Mouse (Mus musculus) MEL (cell line): ENCODE results near the gene Zbtb21. TPM values are rescaled to one million over a fixed set of nuclear protein-coding genes. Genes with fewer than 3 reads are reported as not detected.
"Not testable (repeated sequence)": the region's sequence is repeated elsewhere in the genome, so short reads cannot be mapped to it uniquely, and the experiment has no call there.

Experiments used
- DNase-seq: peaks from one replicate; pipeline ENCODE4 v3.0.0; 2011; ENCODE audit warnings: low read depth, low spot score
- H3K27ac ChIP-seq: 2 replicates; pipeline ENCODE4 v1.5.1; 2012; ENCODE audit warnings: low read depth, mild to moderate bottlenecking, control low read depth, low read length, moderate library complexity; ENCODE audit not compliant: control insufficient read depth
- H3K27me3 ChIP-seq, 2 experiments: fragments of 150-350 bp in 1 of 2; sonication (generic) in 1 of 2; 2 replicates each; pipeline ENCODE4 v1.6.1; 2012; ENCODE audit warnings: low read length in 2 of 2, mild to moderate bottlenecking in 2 of 2, improper control_type of control experiment in 1 of 2, moderate library complexity in 1 of 2; ENCODE audit not compliant: insufficient read depth in 2 of 2, control insufficient read depth in 1 of 2
- H3K36me3 ChIP-seq, 2 experiments: 2 replicates each; pipeline ENCODE4 v1.6.1; 2012 to 2014; ENCODE audit warnings: low read length in 2 of 2, improper control_type of control experiment in 1 of 2, inconsistent platforms in 1 of 2, mild to moderate bottlenecking in 1 of 2; ENCODE audit not compliant: insufficient read depth in 2 of 2, control insufficient read depth in 1 of 2
- H3K4me1 ChIP-seq, 2 experiments: fragments of 150-350 bp in 1 of 2; sonication (generic) in 1 of 2; 2 replicates each; pipeline ENCODE4 v1.6.1; 2012; ENCODE audit warnings: low read length in 2 of 2, improper control_type of control experiment in 1 of 2, mild to moderate bottlenecking in 1 of 2; ENCODE audit not compliant: insufficient read depth in 2 of 2, control insufficient read depth in 1 of 2
- H3K4me3 ChIP-seq, 2 experiments: fragments of 150-350 bp in 1 of 2; sonication (generic) in 1 of 2; 2 replicates each; pipeline ENCODE4 v1.5.1; 2012; ENCODE audit warnings: low read depth in 2 of 2, low read length in 2 of 2, mild to moderate bottlenecking in 2 of 2, moderate library complexity in 2 of 2, control low read depth in 1 of 2, improper control_type of control experiment in 1 of 2; ENCODE audit not compliant: control insufficient read depth in 1 of 2, insufficient read depth in 1 of 2
- H3K79me2 ChIP-seq: 2 replicates; pipeline ENCODE4 v1.6.1; 2012; ENCODE audit warnings: mild to moderate bottlenecking, low read length, moderate library complexity; ENCODE audit not compliant: control insufficient read depth, poor library complexity, insufficient read depth
- H3K9ac ChIP-seq: 2 replicates; pipeline ENCODE4 v1.6.1; 2012; ENCODE audit warnings: low read depth, mild to moderate bottlenecking, control low read depth, low read length, moderate library complexity; ENCODE audit not compliant: control insufficient read depth, poor library complexity, severe bottlenecking
- H3K9me3 ChIP-seq: fragments of 150-350 bp; sonication (generic); replicated peaks from 2 replicates; pipeline ENCODE4 v1.6.1; 2012; ENCODE audit warnings: mild to moderate bottlenecking, low read length, improper control_type of control experiment, moderate library complexity; ENCODE audit not compliant: insufficient read depth
- CHD1 ChIP-seq: IDR thresholded peaks from 2 replicates; pipeline ENCODE4 v1.6.1; 2012; ENCODE audit warnings: low read depth, mild to moderate bottlenecking, inconsistent platforms, low read length, improper control_type of control experiment
- CHD2 ChIP-seq: IDR thresholded peaks from 2 replicates; pipeline ENCODE4 v1.6.1; 2011; ENCODE audit warnings: low read length, improper control_type of control experiment
- CTCF ChIP-seq, 3 experiments: IDR thresholded peaks in 2 of 3; conservative IDR thresholded peaks in 1 of 3; 2 replicates each; pipeline ENCODE4 v1.5.1; 2011 to 2012; ENCODE audit warnings: low read length in 3 of 3, low read depth in 2 of 3, mild to moderate bottlenecking in 2 of 3, improper control_type of control experiment in 1 of 3, inconsistent platforms in 1 of 3, mixed read lengths in 1 of 3, moderate library complexity in 1 of 3; ENCODE audit not compliant: control insufficient read depth in 1 of 3, insufficient read depth in 1 of 3, poor library complexity in 1 of 3, severe bottlenecking in 1 of 3
- ELF1 ChIP-seq: IDR thresholded peaks from 2 replicates; pipeline ENCODE4 v1.6.1; 2014; ENCODE audit warnings: low read depth, mild to moderate bottlenecking, inconsistent platforms, low read length, improper control_type of control experiment, moderate library complexity
- EP300 ChIP-seq, 2 experiments: IDR thresholded peaks; 2 replicates each; pipeline ENCODE4 v1.6.1; 2011; ENCODE audit warnings: improper control_type of control experiment in 2 of 2, low read length in 2 of 2, low read depth in 1 of 2, mild to moderate bottlenecking in 1 of 2
- ETS1 ChIP-seq: IDR thresholded peaks from 2 replicates; pipeline ENCODE4 v1.6.1; 2012; ENCODE audit warnings: low read depth, mild to moderate bottlenecking, inconsistent platforms, low read length, improper control_type of control experiment, moderate library complexity
- GABPA ChIP-seq: IDR thresholded peaks from 2 replicates; pipeline ENCODE4 v1.6.1; 2012; ENCODE audit warnings: low read depth, mild to moderate bottlenecking, inconsistent platforms, low read length, improper control_type of control experiment, moderate library complexity
- HCFC1 ChIP-seq: IDR thresholded peaks from 2 replicates; pipeline ENCODE4 v1.6.1; 2012; ENCODE audit warnings: low read depth, mild to moderate bottlenecking, inconsistent platforms, low read length, improper control_type of control experiment, moderate library complexity
- JUND ChIP-seq: IDR thresholded peaks from 2 replicates; pipeline ENCODE4 v1.6.1; 2011; ENCODE audit warnings: low read depth, mild to moderate bottlenecking, improper control_type of control experiment, low read length
- KAT2A ChIP-seq: conservative IDR thresholded peaks from 2 replicates; pipeline ENCODE4 v1.6.1; 2012; ENCODE audit warnings: low read depth, low read length, improper control_type of control experiment, inconsistent platforms
- MAFK ChIP-seq: IDR thresholded peaks from 2 replicates; pipeline ENCODE4 v1.6.1; 2011; ENCODE audit warnings: low read depth, mild to moderate bottlenecking, low read length, improper control_type of control experiment, borderline replicate concordance
- MAX ChIP-seq: IDR thresholded peaks from 2 replicates; pipeline ENCODE4 v1.6.1; 2011; ENCODE audit warnings: low read length, improper control_type of control experiment
- MXI1 ChIP-seq: IDR thresholded peaks from 2 replicates; pipeline ENCODE4 v1.6.1; 2011; ENCODE audit warnings: mild to moderate bottlenecking, low read depth, low read length, improper control_type of control experiment
- MYB ChIP-seq: IDR thresholded peaks from 2 replicates; pipeline ENCODE4 v1.6.1; 2011; ENCODE audit warnings: mild to moderate bottlenecking, low read depth, low read length, improper control_type of control experiment
- MYC ChIP-seq: IDR thresholded peaks from 2 replicates; pipeline ENCODE4 v1.6.1; 2011; ENCODE audit warnings: low read depth, mild to moderate bottlenecking, low read length, improper control_type of control experiment, moderate library complexity
- NELFE ChIP-seq: IDR thresholded peaks from 2 replicates; pipeline ENCODE4 v1.6.1; 2011; ENCODE audit warnings: low read depth, low read length, improper control_type of control experiment
- POLR2AphosphoS5 ChIP-seq: IDR thresholded peaks from 2 replicates; pipeline ENCODE4 v1.6.1; 2012; ENCODE audit warnings: low read depth, borderline replicate concordance, mild to moderate bottlenecking, inconsistent platforms, low read length, moderate library complexity, mixed read lengths
- RAD21 ChIP-seq: IDR thresholded peaks from 2 replicates; pipeline ENCODE4 v1.6.1; 2011; ENCODE audit warnings: mild to moderate bottlenecking, low read depth, low read length, improper control_type of control experiment
- RCOR1 ChIP-seq: IDR thresholded peaks from 2 replicates; pipeline ENCODE4 v1.6.1; 2012; ENCODE audit warnings: low read depth, mild to moderate bottlenecking, inconsistent platforms, low read length, improper control_type of control experiment
- SIN3A ChIP-seq: IDR thresholded peaks from 2 replicates; pipeline ENCODE4 v1.6.1; 2012; ENCODE audit warnings: low read length, improper control_type of control experiment, inconsistent platforms
- SMC3 ChIP-seq: IDR thresholded peaks from 2 replicates; pipeline ENCODE4 v1.6.1; 2011; ENCODE audit warnings: low read depth, low read length, improper control_type of control experiment
- TCF12 ChIP-seq: IDR thresholded peaks from 2 replicates; pipeline ENCODE4 v1.6.1; 2014; ENCODE audit warnings: low read depth, mild to moderate bottlenecking, inconsistent platforms, low read length, improper control_type of control experiment, moderate library complexity
- UBTF ChIP-seq: IDR thresholded peaks from 2 replicates; pipeline ENCODE4 v1.6.1; 2012; ENCODE audit warnings: low read depth, mild to moderate bottlenecking, inconsistent platforms, low read length, improper control_type of control experiment, moderate library complexity, borderline replicate concordance; ENCODE audit not compliant: insufficient read depth
- USF2 ChIP-seq, 2 experiments: IDR thresholded peaks; 2 replicates each; pipeline ENCODE4 v1.6.1; 2011 to 2012; ENCODE audit warnings: improper control_type of control experiment in 2 of 2, low read length in 2 of 2, borderline replicate concordance in 1 of 2, inconsistent platforms in 1 of 2, low read depth in 1 of 2, mild to moderate bottlenecking in 1 of 2; ENCODE audit not compliant: insufficient read depth in 1 of 2
- ZC3H11A ChIP-seq: IDR thresholded peaks from 2 replicates; pipeline ENCODE4 v1.6.1; 2012; ENCODE audit warnings: low read depth, mild to moderate bottlenecking, inconsistent platforms, low read length, improper control_type of control experiment
- ZKSCAN1 ChIP-seq: IDR thresholded peaks from 2 replicates; pipeline ENCODE4 v1.6.1; 2012; ENCODE audit warnings: low read depth, mild to moderate bottlenecking, inconsistent platforms, low read length, improper control_type of control experiment, moderate library complexity
- ZMIZ1 ChIP-seq: IDR thresholded peaks from 2 replicates; pipeline ENCODE4 v1.6.1; 2012; ENCODE audit warnings: low read depth, mild to moderate bottlenecking, inconsistent platforms, low read length, improper control_type of control experiment, moderate library complexity
- polyA plus RNA-seq, 2 experiments: library from polyadenylated mRNA; stranded (reverse) in 1 of 2; unstranded in 1 of 2; fragments of >175 nt in 1 of 2; fragments of >200 nt in 1 of 2; gene quantifications; 2 replicates each; pipeline versions ENCODE4 v1.2.1 to v1.2.4; 2012; ENCODE audit warnings: low replicate concordance in 2 of 2, low read depth in 1 of 2; ENCODE audit not compliant: insufficient read length in 2 of 2, insufficient read depth in 1 of 2, missing spikeins in 1 of 2
- total RNA-seq: library from RNA; depleted of rRNA; stranded (reverse); fragments of 300-350 nt; gene quantifications from 2 replicates; pipeline ENCODE4 v1.2.3, GENCODE M21; 2012

Zbtb21 gene
- total and polyA plus RNA-seq, 3 experiments, result 7.3 to 9.6 TPM; not detected in 1

- no peak for TF ChIP-seq ZKSCAN1
- TF ChIP-seq EP300 (IDR thresholded peaks at IDR 0.05; ENCODE audit: low read depth in 1 of 2, low read length in 2 of 2), result no peak
- no peak for TF ChIP-seq RAD21
- TF ChIP-seq MYB, result no peak
- no peak for TF ChIP-seq JUND
- no peak for TF ChIP-seq UBTF
- TF ChIP-seq ETS1, result no peak
- no peak for TF ChIP-seq MAFK
- peak; percentile 85 for TF ChIP-seq SIN3A
- TF ChIP-seq ZC3H11A, result no peak
- TF ChIP-seq GABPA, result no peak
Measured at GRCm38 (mm10) chr16:97996616-97997382, 34.4 kb upstream of the Zbtb21 start, which contains the start of gene B230307C23Rik (continued).

- Histone ChIP-seq H3K36me3 (peaks cover 6 to 10% of the 10 kb centered on the region in 2 experiments), H3K4me3 (peak overlapping the region; percentile 67 to 85), H3K27ac (peak overlapping the region; percentile 86), H3K79me2 (peaks cover 27% of the 10 kb centered on the region), H3K4me1 (peaks cover 6% of the 10 kb centered on the region in 2 experiments; a peak in 3 of 4 replicates), H3K9ac (peak overlapping the region; percentile 72), H3K27me3 (no peaks in the 10 kb centered on the region), H3K9me3 (no peaks in the 10 kb centered on the region; the same call in 1 of the 2 replicates)
- peak; percentile 61 for DNase-seq
- TF ChIP-seq MYC (peak; percentile 47; the same call in 1 of the 2 replicates), CHD1 (0 out of 2 replicates have a peak, but pooled peaks have one; percentile 69), POLR2AphosphoS5 (no peak), GABPA (no peak), ZKSCAN1 (0 out of 2 replicates have a peak, but pooled peaks have one; percentile 24), CTCF (IDR thresholded peaks at IDR 0.05 in 2 of 3, conservative IDR thresholded peaks at IDR 0.05 in 1 of 3; ENCODE audit: control insufficient read depth in 1 of 3, insufficient read depth in 1 of 3, low read depth in 2 of 3, low read length in 3 of 3, poor library complexity in 1 of 3, severe bottlenecking in 1 of 3) (no peak), RCOR1 (0 out of 2 replicates have a peak, but pooled peaks have one; percentile 12), SMC3 (no peak), MXI1 (peak; percentile 81; the same call in 1 of the 2 replicates), ZC3H11A (no peak), ETS1 (peak; percentile 46; the same call in 1 of the 2 replicates), TCF12 (no peak; the same call in 1 of the 2 replicates), NELFE (peak; percentile 15; the same call in 1 of the 2 replicates), ELF1 (0 out of 2 replicates have a peak, but pooled peaks have one; percentile 32), USF2 (IDR thresholded peaks at IDR 0.05; ENCODE audit: borderline replicate concordance in 1 of 2, insufficient read depth in 1 of 2, low read depth in 1 of 2, low read length in 2 of 2) (no peak), ZMIZ1 (no peak), MAX (peak; percentile 42; the same call in 1 of the 2 replicates), HCFC1 (0 out of 2 replicates have a peak, but pooled peaks have one; percentile 45), EP300 (IDR thresholded peaks at IDR 0.05; ENCODE audit: low read depth in 1 of 2, low read length in 2 of 2) (peak; percentile 31 to 35; a peak in 2 of 4 replicates), KAT2A (no peak), SIN3A (no peak; the same call in 1 of the 2 replicates), CHD2 (no peak), JUND (peak; percentile 98)
- TF ChIP-seq, all 39 proteins: peak for 12
Measured at GRCm38 (mm10) chr16:97995849-97996615, 33.6 kb upstream of the Zbtb21 start.

GRCm38 (mm10) chr16:97992477-97992876 lies 30.1 kb upstream of the Zbtb21 start:
- not testable (repeated sequence) for H3K27ac ChIP-seq, H3K4me3 ChIP-seq, H3K36me3 ChIP-seq, H3K9me3 ChIP-seq, DNase-seq, H3K4me1 ChIP-seq, H3K79me2 ChIP-seq, H3K9ac ChIP-seq, H3K27me3 ChIP-seq
